Mouse (Mus musculus) liver, adult 2 months (tissue): ENCODE measurements at regions not wholly inside any gene's neighbourhood (a gene's known extent, or its start where the extent isn't known, plus 50 kb on each side); places are given as distances from the start of the nearest gene placed in this dataset.

ENCODE experiments used
- CTCF ChIP-seq: fragments of 200-500 bp; IDR thresholded peaks from 2 replicates; pipeline ENCODE4 v1.5.1; 2011; ENCODE audit warnings: low read depth, low read length, control low read depth
- POLR2A ChIP-seq: fragments of 200-500 bp; IDR thresholded peaks from 2 replicates; pipeline ENCODE4 v1.6.1; 2011; ENCODE audit warnings: low read length, control low read depth; ENCODE audit not compliant: insufficient read depth; ENCODE audit errors: extremely low read depth

- TF ChIP-seq CTCF (no peak), POLR2A (no peak)
Observed at GRCm38 (mm10) chr1:92707917-92708897, 59.6 kb upstream of the Otos start.
